Mouse (Mus musculus) E14TG2a.4 (cell line): ENCODE measurements around the gene Depp1.

ENCODE experiments used
- CTCF ChIP-seq: conservative IDR thresholded peaks from 2 replicates; pipeline ENCODE4 v1.5.1; 2014; ENCODE audit warnings: low read length
- NANOG ChIP-seq: IDR thresholded peaks from 2 replicates; pipeline ENCODE4 v1.6.1; 2014; ENCODE audit warnings: borderline replicate concordance, low read length, mixed read lengths

DNA sequence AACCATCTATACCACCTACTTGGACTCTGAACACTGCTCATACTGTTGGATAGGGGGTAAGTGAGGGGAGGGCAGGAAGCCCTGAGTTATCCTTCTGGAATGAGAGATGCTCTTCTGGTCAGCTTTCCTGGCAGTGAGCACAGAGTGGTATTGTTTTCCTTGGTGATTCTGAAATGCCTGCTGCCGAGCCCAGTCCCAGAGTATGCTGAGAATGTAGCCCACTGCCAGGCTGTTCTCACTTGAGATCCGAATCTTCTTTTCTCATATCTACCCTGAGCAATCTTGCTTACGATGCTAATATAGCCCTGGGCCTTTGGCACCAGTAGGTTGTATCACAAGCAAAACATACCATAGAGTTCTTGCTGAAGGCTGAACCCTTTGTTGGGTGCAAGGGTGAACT is 43.9 kb downstream of the Depp1 start:
- TF ChIP-seq CTCF = no peak
- no peak for TF ChIP-seq NANOG
